Mouse (Mus musculus) T-helper 17 cell (primary cell): ENCODE results near the gene Pappa.

Source experiments
- in situ Hi-C, 2 experiments: fragments of 300-600 bp; cut with MboI, MseI; formaldehyde crosslinking; loops; 1 replicate in 1 of 2; 2 replicates in 1 of 2; pipeline ENCODE4 v1.15.1; 2025; ENCODE audit warnings: high pct_unique_total_duplicates in 2 of 2

Gene Pappa

GRCm38 (mm10) chr4:65163698-65164097 lies 39.7 kb downstream of the Pappa start:
- in situ Hi-C loops: no loop called here

- in situ Hi-C loops: no loop called here
Measured at GRCm38 (mm10) chr4:65166288-65166835, 42.4 kb downstream of the Pappa start.

GRCm38 (mm10) chr4:65174505-65174904 lies 50.5 kb downstream of the Pappa start:
- in situ Hi-C loops: no loop called here

- in situ Hi-C loops: no loop called here
Measured at GRCm38 (mm10) chr4:65178146-65178545, 54.2 kb downstream of the Pappa start.

GRCm38 (mm10) chr4:65187236-65187635 lies 63.3 kb downstream of the Pappa start:
- in situ Hi-C loops: no loop called here

GRCm38 (mm10) chr4:65187716-65188115 lies 63.7 kb downstream of the Pappa start:
- in situ Hi-C loops: no loop called here

- in situ Hi-C loops: no loop called here
Measured at GRCm38 (mm10) chr4:65188921-65189485, 65.0 kb downstream of the Pappa start.

GRCm38 (mm10) chr4:65192810-65193209 lies 68.8 kb downstream of the Pappa start:
- in situ Hi-C loops: no loop called here

- in situ Hi-C loops: no loop called here
Measured at GRCm38 (mm10) chr4:65195971-65196370, 72.0 kb downstream of the Pappa start.

- in situ Hi-C loops: no loop called here
Measured at GRCm38 (mm10) chr4:65203666-65204065, 79.7 kb downstream of the Pappa start.

GRCm38 (mm10) chr4:65205446-65205845 lies 81.5 kb downstream of the Pappa start:
- in situ Hi-C loops: no loop called here

GRCm38 (mm10) chr4:65209369-65210015 lies 85.5 kb downstream of the Pappa start:
- in situ Hi-C loops: no loop called here

GRCm38 (mm10) chr4:65216682-65217081 lies 92.7 kb downstream of the Pappa start:
- in situ Hi-C loops: no loop called here

- in situ Hi-C loops: no loop called here
Measured at GRCm38 (mm10) chr4:65217651-65218364, 93.8 kb downstream of the Pappa start.

GRCm38 (mm10) chr4:65223901-65224300 lies 99.9 kb downstream of the Pappa start:
- in situ Hi-C loops: no loop called here

- in situ Hi-C loops: no loop called here
Measured at GRCm38 (mm10) chr4:65238540-65238998, 114.6 kb downstream of the Pappa start.

- in situ Hi-C loops: loop anchor here in 1 of 2 experiments (10.0 kb wide), 1 partner anchor 192 kb away; no protein-coding TSS in a partner anchor
Measured at GRCm38 (mm10) chr4:65242434-65242931, 118.5 kb downstream of the Pappa start.

- in situ Hi-C loops: loop anchor here in 1 of 2 experiments (10.0 kb wide), 1 partner anchor 192 kb away; no protein-coding TSS in a partner anchor
Measured at GRCm38 (mm10) chr4:65243245-65243644, 119.3 kb downstream of the Pappa start.

- in situ Hi-C loops: loop anchor here in 1 of 2 experiments (10.0 kb wide), 1 partner anchor 190 kb away; no protein-coding TSS in a partner anchor
Measured at GRCm38 (mm10) chr4:65245015-65245414, 121.0 kb downstream of the Pappa start.

GRCm38 (mm10) chr4:65245440-65245839 lies 121.5 kb downstream of the Pappa start:
- in situ Hi-C loops: loop anchor here in 1 of 2 experiments (10.0 kb wide), 1 partner anchor 189 kb away; no protein-coding TSS in a partner anchor

- in situ Hi-C loops: no loop called here
Measured at GRCm38 (mm10) chr4:65252193-65252592, 128.2 kb downstream of the Pappa start.

GRCm38 (mm10) chr4:65254073-65254472 lies 130.1 kb downstream of the Pappa start:
- in situ Hi-C loops: no loop called here
